Mouse (Mus musculus): ENCODE measurements at regions not wholly inside any gene's neighbourhood (a gene's known extent, or its start where the extent isn't known, plus 50 kb on each side); places are given as distances from the start of the nearest gene placed in this dataset.

DNA sequence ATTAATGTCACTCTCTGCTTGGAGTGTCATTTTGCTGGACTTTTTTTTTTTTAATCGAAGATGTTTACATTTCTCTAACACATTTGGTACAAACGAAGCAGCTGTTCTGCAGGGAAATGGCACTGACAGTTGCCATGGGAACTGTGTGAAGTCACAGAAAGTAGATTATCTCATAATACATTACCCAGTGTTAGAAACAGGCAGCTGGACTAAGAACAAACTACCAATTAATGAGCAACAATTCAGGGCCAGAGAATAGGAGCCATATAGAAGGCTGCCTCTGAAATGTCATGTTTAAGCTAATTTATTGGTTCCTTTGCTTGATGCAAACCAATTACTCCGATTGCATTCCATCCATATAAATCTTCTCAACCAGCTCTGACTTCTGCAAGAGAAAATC lies 159.3 kb upstream of the Large1 start:
- DNase-seq (ENCODE audit: low spot score in 2 of 2), result peak; percentile 5 to 13

All from layer of hippocampus, adult 8-10 months (tissue).